Mouse (Mus musculus): ENCODE data around the gene Lrch1.

GRCm38 (mm10) chr14:74989322-74989721 is 41.6 kb upstream of the Lrch1 start:
- TF ChIP-seq CTCF (IDR thresholded peaks at IDR 0.05; ENCODE audit: insufficient read depth, low read depth, low read length) (no peak), POLR2A (IDR thresholded peaks at IDR 0.05; ENCODE audit: insufficient read depth, low read depth, low read length) (no peak)
